8 mouse cellular contexts compared by ENCODE assay signal in genomic region chr6:115846640-115847411, GRCm38 (mm10). TPM values are rescaled to one million over a fixed set of nuclear protein-coding genes. Genes with fewer than 3 reads are reported as not detected.
DNase-seq lines count a peak whose midpoint lies in the region; ATAC-seq and TF ChIP-seq lines count a peak whose summit lies in the region.

No protein-coding gene starts in this region.

- no peaks in the 10 kb centered on the region for H3K27me3 ChIP-seq in ES-Bruce4 (ENCODE audit: control insufficient read depth, insufficient read depth, low read length, poor library complexity, severe bottlenecking)
- H3K27me3 ChIP-seq in forebrain, postnatal 0 days (ENCODE audit: insufficient read depth, low read length): no peaks in the 10 kb centered on the region
- no peaks in the 10 kb centered on the region for H3K27me3 ChIP-seq in neural tube, embryonic 14.5 days (ENCODE audit: control insufficient read depth, insufficient read depth, low read length)

- 40% methylated on average over 8 of the region's 8 CpGs for WGBS in forebrain, postnatal 0 days
- WGBS in neural tube, embryonic 14.5 days: 52% methylated on average over 6 of the region's 8 CpGs

- H3K9ac ChIP-seq in ES-Bruce4 (ENCODE audit: low read depth, poor library complexity, severe bottlenecking): no peak overlapping the region
- H3K9ac ChIP-seq in forebrain, postnatal 0 days: no peak overlapping the region
- H3K9ac ChIP-seq in neural tube, embryonic 14.5 days (replicated peaks; ENCODE audit: low read depth, low read length): no peak overlapping the region

- no peak for TF ChIP-seq POLR2A in ES-Bruce4 (IDR thresholded peaks at IDR 0.05; ENCODE audit: insufficient read depth, low read length)

- no peak overlapping the region for H3K4me3 ChIP-seq in ES-Bruce4 (ENCODE audit: low read depth, low read length)
- H3K4me3 ChIP-seq in forebrain, postnatal 0 days (ENCODE audit: low read depth, low read length): no peak overlapping the region
- no peak overlapping the region for H3K4me3 ChIP-seq in neural tube, embryonic 14.5 days (ENCODE audit: low read depth, low read length)

- DNase-seq in 3134 (ENCODE audit: extremely low read depth, insufficient read length, low spot score) (peak; percentile 69), liver (peak; percentile 64)
- DNase-seq in cerebellum, adult 11-12 months: peak; percentile 42
- peak; percentile 64 for DNase-seq in forebrain, postnatal 0 days
- peak; percentile 53 for DNase-seq in kidney, adult 11 months
- DNase-seq in thymus, postnatal 36 days: peak; percentile 64 to 69

- H3K9me3 ChIP-seq in ES-Bruce4 (replicated peaks; ENCODE audit: control insufficient read depth, insufficient read depth, low read length, poor library complexity, severe bottlenecking): no peaks in the 10 kb centered on the region
- no peaks in the 10 kb centered on the region for H3K9me3 ChIP-seq in forebrain, postnatal 0 days (ENCODE audit: low read length)
- H3K9me3 ChIP-seq in neural tube, embryonic 14.5 days (ENCODE audit: control insufficient read depth, low read length): no peaks in the 10 kb centered on the region

- TF ChIP-seq EP300 in ES-Bruce4 (IDR thresholded peaks at IDR 0.05; ENCODE audit: insufficient read depth, low read depth, low read length): no peak

- no peaks in the 10 kb centered on the region for H3K4me1 ChIP-seq in ES-Bruce4 (ENCODE audit: control insufficient read depth, insufficient read depth, low read length)
- H3K4me1 ChIP-seq in forebrain, postnatal 0 days (ENCODE audit: insufficient read depth): 0 out of 2 replicates have a peak, but pooled peaks cover under 1% of the 10 kb centered on the region
- no peaks in the 10 kb centered on the region for H3K4me1 ChIP-seq in neural tube, embryonic 14.5 days (ENCODE audit: control insufficient read depth, insufficient read depth, low read length)

- peaks cover 45% of the 10 kb centered on the region for H3K36me3 ChIP-seq in ES-Bruce4 (ENCODE audit: control insufficient read depth, insufficient read depth, low read length, poor library complexity, severe bottlenecking)
- peaks cover 19% of the 10 kb centered on the region for H3K36me3 ChIP-seq in forebrain, postnatal 0 days (ENCODE audit: insufficient read depth)
- H3K36me3 ChIP-seq in neural tube, embryonic 14.5 days (ENCODE audit: control insufficient read depth, insufficient read depth, low read length): 0 out of 2 replicates have a peak, but pooled peaks cover 5% of the 10 kb centered on the region

- TF ChIP-seq CTCF in ES-Bruce4 (IDR thresholded peaks at IDR 0.05; ENCODE audit: low read depth, low read length): peak; percentile 37
- TF ChIP-seq CTCF in forebrain, postnatal 0 days (IDR thresholded peaks at IDR 0.05; ENCODE audit: low read depth): peak; percentile 75

- no peak overlapping the region for H3K4me2 ChIP-seq in forebrain, postnatal 0 days (ENCODE audit: low read depth)
- no peak overlapping the region for H3K4me2 ChIP-seq in neural tube, embryonic 14.5 days (ENCODE audit: low read depth, low read length)

- peak; percentile 72 for ATAC-seq in forebrain, postnatal 0 days
- peak; percentile 49; the same call in 1 of the 2 replicates for ATAC-seq in neural tube, embryonic 14.5 days (ENCODE audit: low read depth)

- H3K27ac ChIP-seq in ES-Bruce4 (ENCODE audit: insufficient read depth, low read length): no peak overlapping the region
- peak overlapping the region; percentile 47; the same call in 1 of the 2 replicates for H3K27ac ChIP-seq in forebrain, postnatal 0 days (ENCODE audit: low read depth, low read length)
- H3K27ac ChIP-seq in neural tube, embryonic 14.5 days (ENCODE audit: low read depth, low read length): no peak overlapping the region

RNA-seq across cellular contexts. Expression of gene Mbd4, which starts 6.3 kb away (rescaled TPM):
- polyA plus RNA-seq in ES-Bruce4 (2011; ENCODE audit: insufficient read depth, insufficient read length, low read depth, missing spikeins): 24.7 and 28.0 TPM in 2 replicates
- total RNA-seq in forebrain, postnatal 0 days (2014; rRNA removed): 6.6 and 6.7 TPM in 2 replicates
- polyA plus RNA-seq in forebrain, postnatal 0 days (2015; fragmentation: Nextera tagmentation; extraction: Ambion mirVana): 4.3 and 6.8 TPM in 2 replicates
- 8.4 and 10.8 TPM in 2 replicates for polyA plus RNA-seq in neural tube, embryonic 14.5 days (2014; fragmentation: Nextera tagmentation; extraction: Ambion mirVana)

RNA-seq across cellular contexts. Expression of gene Ift122, which starts 6.4 kb away (rescaled TPM):
- polyA plus RNA-seq in ES-Bruce4 (2011; ENCODE audit: insufficient read depth, insufficient read length, low read depth, missing spikeins): 13.5 and 17.1 TPM in 2 replicates
- 27.1 and 32.6 TPM in 2 replicates for total RNA-seq in forebrain, postnatal 0 days (2014; rRNA removed)
- polyA plus RNA-seq in forebrain, postnatal 0 days (2015; fragmentation: Nextera tagmentation; extraction: Ambion mirVana): 17.6 and 25.6 TPM in 2 replicates
- polyA plus RNA-seq in neural tube, embryonic 14.5 days (2014; fragmentation: Nextera tagmentation; extraction: Ambion mirVana): 27.8 and 28.3 TPM in 2 replicates

RNA-seq across cellular contexts. Expression of gene Efcab12, which starts 8.6 kb away (rescaled TPM):
- polyA plus RNA-seq in ES-Bruce4 (2011; ENCODE audit: insufficient read depth, insufficient read length, low read depth, missing spikeins): 0.88 and 1.1 TPM in 2 replicates
- 2.4 and 4.4 TPM in 2 replicates for total RNA-seq in forebrain, postnatal 0 days (2014; rRNA removed)
- 1.4 and 1.7 TPM in 2 replicates for polyA plus RNA-seq in forebrain, postnatal 0 days (2015; fragmentation: Nextera tagmentation; extraction: Ambion mirVana)
- polyA plus RNA-seq in neural tube, embryonic 14.5 days (2014; fragmentation: Nextera tagmentation; extraction: Ambion mirVana): 3.0 and 3.1 TPM in 2 replicates

RNA-seq across cellular contexts. Expression of gene Rpl32, which starts 38.3 kb away (rescaled TPM):
- polyA plus RNA-seq in ES-Bruce4 (2011; ENCODE audit: insufficient read depth, insufficient read length, low read depth, missing spikeins): 3,790 and 3,890 TPM in 2 replicates
- total RNA-seq in forebrain, postnatal 0 days (2014; rRNA removed): 1,524 and 2,855 TPM in 2 replicates
- 1,212 and 1,517 TPM in 2 replicates for polyA plus RNA-seq in forebrain, postnatal 0 days (2015; fragmentation: Nextera tagmentation; extraction: Ambion mirVana)
- 1,065 and 1,071 TPM in 2 replicates for polyA plus RNA-seq in neural tube, embryonic 14.5 days (2014; fragmentation: Nextera tagmentation; extraction: Ambion mirVana)
